Mouse (Mus musculus) liver, embryonic 12.5 days (tissue): ENCODE measurements around the gene Igsf3. TPM values are rescaled to one million over a fixed set of nuclear protein-coding genes. Genes with fewer than 3 reads are reported as not detected.
"Not testable (repeated sequence)": the region's sequence is repeated elsewhere in the genome, so short reads cannot be mapped to it uniquely, and the experiment has no call there.

Experiments used
- ATAC-seq: fragments of 200-750 bp; cut with Nextera tagmentation; 2 replicates; pipeline ENCODE4 v1.8.0; 2017; ENCODE audit warnings: moderate number of reproducible peaks, mild to moderate bottlenecking, moderate library complexity
- H3K27ac ChIP-seq: fragments of 300-500 bp; sonication (generic); 2 replicates; pipeline ENCODE4 v1.5.1; 2016; ENCODE audit warnings: mild to moderate bottlenecking
- H3K27me3 ChIP-seq: fragments of 300-500 bp; sonication (generic); replicated peaks from 2 replicates; pipeline ENCODE4 v1.6.1; 2016; ENCODE audit warnings: mild to moderate bottlenecking, moderate library complexity
- H3K36me3 ChIP-seq: fragments of 300-500 bp; sonication (generic); 2 replicates; pipeline ENCODE4 v1.6.1; 2016; ENCODE audit warnings: mild to moderate bottlenecking, moderate library complexity
- H3K4me1 ChIP-seq: fragments of 300-500 bp; sonication (generic); 2 replicates; pipeline ENCODE4 v1.6.1; 2016
- H3K4me2 ChIP-seq: fragments of 300-500 bp; sonication (generic); 2 replicates; pipeline ENCODE4 v1.6.1; 2016; ENCODE audit warnings: mild to moderate bottlenecking, moderate library complexity
- H3K4me3 ChIP-seq: fragments of 300-500 bp; sonication (generic); 2 replicates; pipeline ENCODE4 v1.5.1; 2016; ENCODE audit warnings: mild to moderate bottlenecking, moderate library complexity
- H3K9ac ChIP-seq: fragments of 300-500 bp; sonication (generic); 2 replicates; pipeline ENCODE4 v1.6.1; 2016; ENCODE audit warnings: mild to moderate bottlenecking, moderate library complexity
- H3K9me3 ChIP-seq: fragments of 300-500 bp; sonication (generic); replicated peaks from 2 replicates; pipeline ENCODE4 v1.6.1; 2016; ENCODE audit warnings: mild to moderate bottlenecking, moderate library complexity
- WGBS: fragments of 180-500 bp; shearing (Covaris S2); methylation state at CpG from one replicate; pipeline ENCODE4 v1.1.7; 2016; ENCODE audit not compliant: insufficient replicate concordance; 5-methylcytosine and 5-hydroxymethylcytosine counted together
- polyA plus RNA-seq: library from polyadenylated mRNA; unstranded; fragments of >200 nt; fragmentation: Nextera tagmentation; extraction: Ambion mirVana; gene quantifications from 2 replicates; pipeline ENCODE4 v1.2.1, GENCODE M21; 2016

Gene Igsf3
- polyA plus RNA-seq, 1 experiment from 2014 or later: 10.3 TPM

DNA sequence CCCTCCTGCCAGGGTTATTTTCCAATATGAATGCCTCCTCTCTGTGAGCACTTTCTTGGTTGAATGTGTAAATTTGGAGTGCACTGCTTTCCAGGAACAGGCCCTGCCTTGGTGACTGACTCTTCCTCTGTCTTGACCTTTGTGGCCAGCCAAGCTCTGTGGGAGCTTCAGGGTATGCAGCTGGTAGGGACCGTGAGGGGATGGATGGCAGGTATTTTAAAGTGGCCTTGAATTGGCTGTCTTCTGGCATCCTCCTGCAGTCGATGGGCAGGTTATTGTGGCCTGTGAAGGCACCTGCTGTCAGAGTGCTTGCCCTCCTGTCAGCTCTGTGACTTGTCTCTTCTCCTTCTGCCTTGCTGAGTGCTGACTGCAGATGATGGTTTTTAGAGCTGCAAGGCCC, 33.3 kb downstream of the Igsf3 start:
- no peaks in the 10 kb centered on the region for H3K36me3 ChIP-seq
- H3K4me3 ChIP-seq: no peak overlapping the region
- no peaks in the 10 kb centered on the region for H3K9me3 ChIP-seq
- H3K4me2 ChIP-seq: no peak overlapping the region
- 46% methylated on average over 2 of the region's 2 CpGs for WGBS
- ATAC-seq: no peak
- H3K27me3 ChIP-seq: no peaks in the 10 kb centered on the region
- peak overlapping the region; percentile 18; the same call in 1 of the 2 replicates for H3K27ac ChIP-seq
- no peak overlapping the region for H3K9ac ChIP-seq
- peaks cover 69% of the 10 kb centered on the region for H3K4me1 ChIP-seq

DNA sequence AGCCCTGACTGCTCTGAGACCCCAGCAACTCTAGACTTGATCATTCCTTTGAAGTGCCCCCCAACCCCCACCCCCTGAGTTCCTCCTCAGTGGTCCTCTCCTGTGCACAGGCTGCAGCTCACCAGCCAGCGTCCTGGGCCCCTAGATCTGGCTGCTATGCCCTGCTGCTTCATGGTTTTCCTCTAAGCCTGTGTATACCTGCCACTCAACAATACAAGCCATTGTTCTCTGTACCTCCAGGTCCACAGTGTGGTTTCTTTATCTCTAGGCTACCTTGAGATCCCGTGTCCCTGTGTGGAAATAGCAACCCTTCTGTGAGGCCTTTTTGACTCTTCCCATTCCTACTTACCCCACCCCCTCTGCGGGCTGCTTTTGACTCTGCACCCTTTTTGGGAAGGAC, 33.9 kb downstream of the Igsf3 start:
- Histone ChIP-seq H3K4me3 (no peak overlapping the region), H3K27ac (peak overlapping the region; percentile 18; the same call in 1 of the 2 replicates), H3K36me3 (no peaks in the 10 kb centered on the region), H3K4me1 (peaks cover 64% of the 10 kb centered on the region), H3K9ac (no peak overlapping the region), H3K9me3 (no peaks in the 10 kb centered on the region), H3K4me2 (no peak overlapping the region), H3K27me3 (no peaks in the 10 kb centered on the region)
- no peak for ATAC-seq
- 41% methylated on average over 3 of the region's 3 CpGs for WGBS

- H3K4me3 ChIP-seq: no peak overlapping the region
- H3K4me1 ChIP-seq: peaks cover 56% of the 10 kb centered on the region
- H3K27me3 ChIP-seq: no peaks in the 10 kb centered on the region
- H3K9ac ChIP-seq: no peak overlapping the region
- no peak overlapping the region for H3K27ac ChIP-seq
- WGBS: 80% methylated on average over 3 of the region's 3 CpGs
- no peaks in the 10 kb centered on the region for H3K9me3 ChIP-seq
- no peak overlapping the region for H3K4me2 ChIP-seq
- peak; percentile 54; the same call in 1 of the 2 replicates for ATAC-seq
- no peaks in the 10 kb centered on the region for H3K36me3 ChIP-seq
Observed at GRCm38 (mm10) chr3:101411626-101412025, 34.7 kb downstream of the Igsf3 start.

DNA sequence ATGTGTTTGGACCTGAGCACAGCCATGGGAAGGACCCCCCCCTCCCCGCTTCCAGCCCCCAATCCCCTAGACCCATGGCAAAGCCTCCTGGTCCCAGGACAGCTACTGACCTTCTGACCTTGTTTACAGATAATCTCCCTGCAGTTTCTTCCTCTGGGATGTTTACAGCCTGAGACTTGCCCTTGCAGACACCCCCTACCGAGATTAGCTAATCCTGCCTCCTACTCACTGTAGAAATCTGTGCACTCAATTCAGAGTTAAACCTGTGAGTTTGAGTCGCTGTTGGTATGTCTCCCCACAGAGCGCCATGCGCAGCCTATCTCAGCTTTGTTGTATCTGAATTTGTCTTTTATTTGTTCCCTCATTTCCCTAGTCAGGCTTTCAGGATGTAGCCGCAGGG, 35.2 kb downstream of the Igsf3 start:
- no peaks in the 10 kb centered on the region for H3K27me3 ChIP-seq
- peaks cover 55% of the 10 kb centered on the region for H3K4me1 ChIP-seq
- no peak overlapping the region for H3K27ac ChIP-seq
- H3K36me3 ChIP-seq: no peaks in the 10 kb centered on the region
- 0 out of 2 replicates have a peak, but pooled peaks have one; percentile 13 for ATAC-seq
- H3K4me2 ChIP-seq: no peak overlapping the region
- 73% methylated on average over 6 of the region's 6 CpGs for WGBS
- no peaks in the 10 kb centered on the region for H3K9me3 ChIP-seq
- H3K9ac ChIP-seq: no peak overlapping the region
- H3K4me3 ChIP-seq: no peak overlapping the region

- H3K4me1 ChIP-seq: peaks cover 51% of the 10 kb centered on the region
- not testable (repeated sequence) for ATAC-seq, H3K27ac ChIP-seq, H3K27me3 ChIP-seq, H3K4me3 ChIP-seq, H3K9ac ChIP-seq, H3K36me3 ChIP-seq, H3K4me2 ChIP-seq, H3K9me3 ChIP-seq
- 76% methylated on average over 5 of the region's 5 CpGs for WGBS
Observed at GRCm38 (mm10) chr3:101413013-101413412, 36.1 kb downstream of the Igsf3 start.

- H3K9ac ChIP-seq: peak overlapping the region; percentile 40
- peak; percentile 70 for ATAC-seq
- no peaks in the 10 kb centered on the region for H3K36me3 ChIP-seq
- H3K9me3 ChIP-seq: no peaks in the 10 kb centered on the region
- H3K27me3 ChIP-seq: no peaks in the 10 kb centered on the region
- peak overlapping the region; percentile 23; the same call in 1 of the 2 replicates for H3K4me3 ChIP-seq
- H3K4me1 ChIP-seq: peaks cover 65% of the 10 kb centered on the region
- WGBS: 19% methylated on average over 18 of the region's 18 CpGs
- peak overlapping the region; percentile 71 for H3K27ac ChIP-seq
- peak overlapping the region; percentile 60 for H3K4me2 ChIP-seq
Observed at GRCm38 (mm10) chr3:101418740-101419652, 42.1 kb downstream of the Igsf3 start.

DNA sequence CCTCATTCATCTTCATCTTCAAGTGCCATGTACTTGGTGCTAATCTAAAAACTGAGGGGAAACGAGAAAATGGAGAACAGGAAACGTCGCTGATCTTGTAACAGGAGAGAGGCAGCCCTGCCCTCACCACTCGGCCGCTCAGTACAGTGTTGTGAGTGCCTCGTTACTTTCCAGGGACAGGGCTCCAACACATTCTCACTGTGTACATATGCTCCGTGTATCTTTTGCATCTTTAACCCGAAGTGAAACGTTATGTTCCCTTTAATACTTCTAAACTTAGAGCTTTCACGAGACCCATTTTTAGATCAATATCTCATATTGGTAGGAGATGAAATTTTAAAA, 42.7 kb downstream of the Igsf3 start:
- H3K9me3 ChIP-seq: no peaks in the 10 kb centered on the region
- peak overlapping the region; percentile 23 for H3K4me3 ChIP-seq
- no peaks in the 10 kb centered on the region for H3K36me3 ChIP-seq
- peaks cover 61% of the 10 kb centered on the region for H3K4me1 ChIP-seq
- no peaks in the 10 kb centered on the region for H3K27me3 ChIP-seq
- peak overlapping the region; percentile 60 for H3K4me2 ChIP-seq
- peak; percentile 52; the same call in 1 of the 2 replicates for ATAC-seq
- 33% methylated on average over 10 of the region's 10 CpGs for WGBS
- peak overlapping the region; percentile 71 for H3K27ac ChIP-seq
- H3K9ac ChIP-seq: 0 out of 2 replicates have a peak overlapping the region, but pooled peaks have one; percentile 40

DNA sequence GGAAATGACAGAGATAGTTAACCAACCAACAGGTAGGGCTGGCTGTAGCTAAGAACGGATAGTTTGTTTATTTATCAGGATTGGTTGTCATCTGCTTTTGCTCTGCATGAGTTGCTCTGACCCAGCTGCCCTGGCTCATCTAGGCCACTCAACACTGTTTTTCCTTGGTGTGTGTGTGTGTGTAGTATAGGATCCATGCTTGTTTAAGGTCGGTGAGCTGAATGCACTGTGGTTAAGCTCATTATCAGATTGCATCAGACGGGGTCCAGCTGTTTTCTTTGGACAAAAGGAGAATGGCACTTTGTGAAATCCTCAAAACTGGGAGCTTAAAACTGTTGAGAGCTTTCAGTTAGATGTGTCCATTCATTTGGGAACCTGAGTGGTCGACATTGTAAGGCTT, 46.3 kb downstream of the Igsf3 start:
- Histone ChIP-seq H3K4me1 (peaks cover 66% of the 10 kb centered on the region), H3K27ac (no peak overlapping the region), H3K27me3 (no peaks in the 10 kb centered on the region), H3K4me2 (no peak overlapping the region), H3K9me3 (no peaks in the 10 kb centered on the region), H3K4me3 (no peak overlapping the region), H3K36me3 (peaks cover 22% of the 10 kb centered on the region), H3K9ac (no peak overlapping the region)
- ATAC-seq: no peak
- WGBS: 34% methylated on average over 4 of the region's 4 CpGs

GRCm38 (mm10) chr3:101424295-101424885, 47.5 kb downstream of the Igsf3 start:
- Histone ChIP-seq H3K9ac (no peak overlapping the region), H3K4me2 (no peak overlapping the region), H3K4me3 (no peak overlapping the region), H3K27me3 (no peaks in the 10 kb centered on the region), H3K4me1 (peaks cover 60% of the 10 kb centered on the region), H3K9me3 (no peaks in the 10 kb centered on the region), H3K27ac (no peak overlapping the region), H3K36me3 (peaks cover 22% of the 10 kb centered on the region)
- no peak for ATAC-seq
- WGBS: 75% methylated on average over 10 of the region's 10 CpGs

DNA sequence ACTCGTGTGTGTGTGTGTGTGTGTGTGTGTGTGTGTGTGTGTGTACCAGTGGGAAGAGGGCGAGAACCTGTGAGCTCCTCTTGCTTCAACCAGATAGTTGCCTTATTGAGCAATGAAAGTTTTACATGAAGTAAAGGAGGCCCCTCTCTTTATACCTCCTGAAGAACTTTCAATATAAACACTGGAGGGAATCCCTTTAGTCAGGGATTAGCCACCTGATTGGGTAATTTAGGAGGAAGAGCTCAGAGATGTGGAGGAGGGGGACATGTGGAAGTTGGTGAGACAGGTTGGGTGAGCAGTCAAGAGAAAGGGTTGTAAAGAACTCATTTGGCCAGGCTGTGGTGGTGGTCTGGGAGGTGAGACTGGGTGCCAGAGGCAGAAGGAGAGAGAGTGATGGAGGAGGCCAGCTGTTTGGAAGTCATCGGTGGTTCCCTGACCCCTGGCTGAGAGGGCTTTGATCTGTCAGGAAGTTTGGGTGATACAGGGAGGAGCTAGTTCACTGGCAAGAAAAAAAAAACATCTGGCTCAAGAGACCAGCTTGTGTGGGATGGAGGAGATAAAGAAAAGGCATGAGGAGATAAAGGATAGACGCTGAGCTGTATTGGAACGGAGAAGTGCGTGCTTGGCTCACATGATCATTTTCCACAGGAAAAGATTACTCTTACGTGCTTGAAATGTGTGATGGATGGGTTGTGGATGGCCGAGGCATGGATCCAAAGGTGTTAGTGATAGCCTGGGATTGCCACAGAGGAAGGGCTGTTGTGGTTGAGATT, 53.3 kb downstream of the Igsf3 start:
- no peak overlapping the region for H3K4me3 ChIP-seq
- peaks cover 54% of the 10 kb centered on the region for H3K36me3 ChIP-seq
- peaks cover 32% of the 10 kb centered on the region for H3K4me1 ChIP-seq
- WGBS: 26% methylated on average over 8 of the region's 8 CpGs
- H3K9ac ChIP-seq: peak overlapping the region; percentile 33
- H3K4me2 ChIP-seq: peak overlapping the region; percentile 45
- H3K27me3 ChIP-seq: no peaks in the 10 kb centered on the region
- peak overlapping the region; percentile 54; the same call in 1 of the 2 replicates for H3K27ac ChIP-seq
- H3K9me3 ChIP-seq: no peaks in the 10 kb centered on the region
- ATAC-seq: peak; percentile 77

- Histone ChIP-seq H3K27ac (peak overlapping the region; percentile 16; the same call in 1 of the 2 replicates), H3K36me3 (peaks cover 56% of the 10 kb centered on the region), H3K4me2 (peak overlapping the region; percentile 45; the same call in 1 of the 2 replicates), H3K4me3 (no peak overlapping the region), H3K27me3 (no peaks in the 10 kb centered on the region), H3K9ac (no peak overlapping the region), H3K4me1 (peaks cover 38% of the 10 kb centered on the region), H3K9me3 (no peaks in the 10 kb centered on the region)
- ATAC-seq: no peak
- WGBS: 65% methylated on average over 2 of the region's 2 CpGs
Observed at GRCm38 (mm10) chr3:101430755-101431115, 53.9 kb downstream of the Igsf3 start.
